Mouse (Mus musculus) large intestine, adult 2 months (tissue): ENCODE data around the gene Acvr1b. TPM values are rescaled to one million over a fixed set of nuclear protein-coding genes. Genes with fewer than 3 reads are reported as not detected.

Experiments
- DNase-seq: peaks from one replicate; pipeline ENCODE4 v3.0.0-alpha.2; 2012; ENCODE audit warnings: low read depth, low spot score
- WGBS: fragments of 180-500 bp; shearing (Covaris S2); methylation state at CpG from one replicate; pipeline ENCODE4 v1.1.7; 2018; 5-methylcytosine and 5-hydroxymethylcytosine counted together
- polyA plus RNA-seq: library from polyadenylated mRNA; depleted of rRNA; stranded (reverse); fragments of >200 nt; gene quantifications from 2 replicates; pipeline ENCODE4 v1.2.3, GENCODE M21; 2012

The Acvr1b gene
- polyA plus RNA-seq, 1 experiment = 31.7 TPM

DNA sequence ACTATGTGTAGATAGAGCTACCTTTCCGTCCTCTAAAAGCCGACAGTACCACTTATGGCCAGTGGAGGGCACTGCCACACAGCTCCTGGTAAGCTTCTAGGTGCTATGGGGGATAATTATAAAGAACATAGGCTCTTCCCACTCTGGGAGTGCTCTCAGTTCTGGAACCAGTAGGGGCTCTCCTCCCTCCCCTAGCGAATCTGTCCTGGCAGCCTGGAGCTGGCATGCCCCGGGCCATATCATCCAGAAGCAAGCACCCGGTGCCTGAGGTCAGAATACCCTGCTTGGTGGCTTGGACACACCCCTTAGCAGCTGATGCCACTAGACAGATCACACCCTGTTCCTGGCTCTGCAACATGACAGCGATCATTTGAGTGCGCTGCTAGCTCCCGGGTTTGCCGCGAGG is 66.9 kb downstream of the Acvr1b start:
- under 1% methylated on average over 10 of the region's 10 CpGs for WGBS
- DNase-seq = no peak

DNA sequence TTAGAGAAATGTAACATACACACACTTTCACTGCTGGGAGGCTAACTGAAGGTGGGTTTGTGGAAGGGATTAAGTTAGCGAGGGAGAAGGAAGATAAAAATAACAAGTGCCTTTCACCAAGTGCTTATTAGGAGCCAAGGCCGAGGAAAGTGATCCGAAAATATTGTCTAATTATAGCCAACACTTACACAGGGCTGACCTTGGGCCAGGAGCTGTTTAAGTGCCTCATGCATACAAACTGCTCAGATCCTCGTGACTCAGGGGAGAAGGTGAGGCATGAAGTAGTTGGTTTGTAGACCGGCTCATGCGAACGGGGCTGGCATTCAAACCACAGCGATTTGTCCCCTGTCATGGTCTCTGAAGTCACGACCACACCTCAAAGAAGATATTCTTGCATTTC is 67.4 kb downstream of the Acvr1b start:
- 36% methylated on average over 9 of the region's 9 CpGs for WGBS

DNA sequence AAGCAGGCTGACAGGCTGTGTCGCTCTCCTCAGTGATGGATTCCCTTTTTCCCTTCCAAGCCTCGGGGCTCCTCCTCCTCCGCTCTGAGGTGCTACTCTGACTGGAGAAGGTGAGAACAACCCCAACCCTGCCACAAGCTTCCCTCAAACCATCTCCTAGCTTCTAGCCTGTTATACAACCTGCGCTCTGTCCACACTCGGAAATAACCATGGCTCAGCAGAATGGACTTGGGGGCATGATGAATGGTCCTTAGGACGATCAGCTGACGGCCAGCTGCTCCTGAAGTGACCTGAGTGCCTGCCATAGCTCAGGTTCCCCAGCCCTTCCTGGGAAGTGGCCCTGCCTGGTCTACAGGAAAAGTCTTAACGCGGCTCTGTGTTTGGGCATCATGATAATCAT is 68.0 kb downstream of the Acvr1b start:
- DNase-seq = no peak
- 86% methylated on average over 9 of the region's 9 CpGs for WGBS

More for the DNA sequence above, 67.4 kb downstream of the Acvr1b start:
- no peak for DNase-seq

DNA sequence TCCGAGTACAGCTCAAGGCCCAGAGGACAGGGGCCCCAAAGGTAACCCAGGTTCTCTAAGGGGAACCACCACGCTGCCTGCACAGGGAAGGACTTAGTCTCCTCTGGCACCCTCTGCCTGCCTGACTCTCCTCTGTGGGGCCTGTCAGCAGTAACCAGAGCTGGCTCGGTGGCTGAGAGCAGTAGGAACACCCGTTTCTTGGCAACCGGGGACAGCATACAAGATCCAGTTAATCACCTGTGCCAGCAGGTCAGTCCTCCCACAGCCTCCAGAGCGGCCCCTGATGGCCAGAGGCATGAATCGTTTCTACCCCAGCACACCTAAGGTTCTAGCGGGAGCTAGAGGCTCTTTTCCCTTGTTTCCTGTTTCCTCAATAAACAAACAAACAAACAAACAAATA is 68.8 kb downstream of the Acvr1b start:
- no peak for DNase-seq
- WGBS = 20% methylated on average over 8 of the region's 8 CpGs

DNA sequence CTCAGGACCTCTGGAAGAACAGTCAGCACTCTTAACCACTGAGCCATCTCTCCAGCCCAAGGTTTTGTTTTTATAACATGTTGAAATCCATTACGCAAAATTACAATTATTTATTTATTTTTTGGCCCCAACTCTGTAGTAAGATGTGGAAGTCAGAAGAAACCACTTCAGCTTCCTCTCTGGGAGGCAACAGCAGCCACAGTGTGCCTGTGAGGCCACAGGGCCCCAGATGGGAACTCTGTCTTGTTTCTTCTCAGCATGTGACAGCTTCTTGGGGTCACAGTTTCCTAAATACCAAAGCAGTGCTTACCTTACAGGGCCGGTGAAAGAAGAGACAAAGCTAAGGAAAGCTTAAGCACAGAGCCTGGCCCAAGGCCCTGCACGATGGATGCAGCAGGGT is 70.1 kb downstream of the Acvr1b start:
- DNase-seq = no peak
- WGBS = 80% methylated on average over 3 of the region's 3 CpGs

DNA sequence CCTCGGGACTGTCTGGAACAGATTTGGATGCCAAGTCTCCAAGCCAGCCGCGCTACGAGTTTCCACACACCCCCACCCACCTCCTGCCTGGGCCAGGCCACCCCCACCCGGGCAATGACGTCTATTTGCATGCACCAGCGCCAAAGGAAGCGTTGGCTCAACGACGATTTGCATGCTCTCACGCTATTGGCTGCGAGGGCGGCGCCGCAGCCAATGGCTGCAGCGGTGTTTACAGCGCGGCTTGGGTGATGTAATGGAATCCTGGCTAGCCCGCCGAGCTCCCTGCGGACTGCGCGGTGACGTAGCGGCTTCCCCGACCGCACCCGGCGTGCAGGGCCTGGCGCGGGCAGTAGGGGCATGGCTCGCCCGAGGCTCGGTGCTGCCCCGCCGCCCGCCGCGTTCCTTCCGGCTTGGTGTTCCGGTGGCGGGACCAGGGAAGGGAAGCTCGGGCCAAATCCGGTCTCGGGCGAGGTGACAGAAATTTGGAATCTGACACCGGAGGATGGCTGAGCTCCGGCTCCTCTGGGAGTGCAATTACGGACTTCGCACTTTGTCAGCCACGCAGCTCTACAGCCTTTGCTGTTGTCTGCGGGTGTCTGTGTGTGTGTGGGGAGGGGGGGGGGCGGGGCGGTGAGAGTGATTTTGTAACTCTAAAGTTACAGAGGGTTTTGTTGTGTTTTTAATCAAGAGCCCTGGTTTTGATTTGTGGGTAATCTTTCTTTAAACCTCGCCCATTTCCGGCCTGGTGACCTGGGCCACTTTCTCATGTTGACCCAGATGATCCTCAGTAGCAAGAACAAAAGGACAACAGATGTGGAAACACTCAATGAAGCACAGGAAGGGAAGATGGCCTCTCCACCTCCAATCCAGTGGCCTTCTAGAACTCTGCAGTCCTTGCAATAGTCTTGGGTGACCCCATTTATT is 72.6 kb downstream of the Acvr1b start:
- WGBS = 1% methylated on average over 56 of the region's 56 CpGs
- peak; percentile 93 for DNase-seq

DNA sequence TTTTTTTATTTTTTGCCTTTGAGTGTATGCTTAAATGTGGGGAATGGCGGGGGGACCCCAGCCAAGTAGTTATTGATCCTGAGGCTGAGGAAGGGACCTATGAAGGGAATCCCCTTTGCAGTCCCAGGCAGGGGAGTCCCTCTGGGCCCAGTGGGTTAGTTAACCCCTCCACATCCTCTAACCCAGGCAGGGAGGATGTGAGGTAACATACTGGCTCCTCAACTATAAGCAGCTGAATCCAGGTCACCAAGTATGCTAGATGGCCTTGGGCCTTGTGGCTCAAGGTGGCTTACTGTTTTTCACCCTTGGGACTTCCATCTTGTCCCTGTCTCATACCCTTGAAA is 73.3 kb downstream of the Acvr1b start:
- DNase-seq = no peak
- 82% methylated on average over 1 of the region's 1 CpGs for WGBS

DNA sequence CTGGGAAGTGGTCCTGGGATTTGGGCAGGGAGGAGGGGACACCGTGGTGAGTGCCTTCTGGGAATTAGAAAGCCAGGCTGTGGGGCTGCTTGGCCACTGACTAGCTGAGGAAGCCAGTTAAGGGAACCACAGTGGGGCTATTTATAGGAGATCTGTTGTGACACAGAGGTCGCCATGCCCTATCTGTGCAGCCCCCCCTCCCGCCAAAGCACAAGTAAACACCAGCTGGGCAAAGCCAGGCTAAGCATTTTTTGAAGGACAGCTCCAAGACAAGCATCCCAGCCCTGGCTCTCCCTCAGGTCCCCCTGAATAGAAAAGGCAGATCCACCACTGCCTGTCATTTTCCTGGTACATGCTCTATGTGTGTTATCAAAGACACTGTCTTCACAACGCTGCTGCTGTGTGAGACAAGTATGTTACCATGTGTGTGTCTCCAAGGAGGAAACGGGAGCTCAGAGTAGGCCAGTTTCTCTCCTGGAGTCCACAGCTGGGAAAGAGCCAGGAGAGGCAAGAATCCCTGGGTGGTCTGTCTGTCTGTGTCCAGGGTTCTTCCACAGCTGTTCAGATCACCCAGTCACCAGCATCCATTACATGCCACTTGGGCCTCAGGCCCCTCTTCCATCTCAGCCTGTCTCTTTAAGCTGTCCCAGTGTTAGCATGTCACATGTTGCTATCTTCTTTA is 74.3 kb downstream of the Acvr1b start:
- no peak for DNase-seq
- 68% methylated on average over 5 of the region's 5 CpGs for WGBS

DNA sequence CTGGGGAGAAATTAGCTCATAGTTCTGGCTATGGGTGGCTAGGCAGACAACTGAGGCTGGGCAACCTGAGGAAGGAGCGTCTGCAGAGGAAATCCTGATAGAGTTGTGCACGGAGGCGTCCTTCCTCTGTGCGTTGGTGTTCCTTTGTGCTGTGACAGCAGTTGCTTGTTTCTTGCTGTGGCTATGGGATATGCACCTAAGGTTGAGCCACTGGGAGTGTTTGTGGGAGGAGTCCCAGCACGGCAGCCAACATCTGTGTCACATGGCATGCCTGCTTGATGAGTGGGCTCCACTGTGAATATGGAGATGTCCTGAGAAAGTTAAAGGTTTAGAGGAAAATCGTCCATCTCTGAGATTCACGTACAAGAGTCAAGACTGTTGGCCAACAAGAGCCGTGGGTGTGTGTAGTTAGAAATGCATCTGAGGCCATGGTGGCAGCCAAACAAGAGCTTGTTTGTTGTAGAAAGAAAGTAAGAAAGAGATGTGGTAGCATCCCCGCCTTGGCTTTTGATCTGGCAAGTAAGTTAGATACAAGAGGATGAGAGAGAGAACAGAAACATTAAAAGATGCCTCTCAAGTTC is 76.4 kb downstream of the Acvr1b start:
- DNase-seq = no peak
- WGBS = 71% methylated on average over 9 of the region's 9 CpGs

DNA sequence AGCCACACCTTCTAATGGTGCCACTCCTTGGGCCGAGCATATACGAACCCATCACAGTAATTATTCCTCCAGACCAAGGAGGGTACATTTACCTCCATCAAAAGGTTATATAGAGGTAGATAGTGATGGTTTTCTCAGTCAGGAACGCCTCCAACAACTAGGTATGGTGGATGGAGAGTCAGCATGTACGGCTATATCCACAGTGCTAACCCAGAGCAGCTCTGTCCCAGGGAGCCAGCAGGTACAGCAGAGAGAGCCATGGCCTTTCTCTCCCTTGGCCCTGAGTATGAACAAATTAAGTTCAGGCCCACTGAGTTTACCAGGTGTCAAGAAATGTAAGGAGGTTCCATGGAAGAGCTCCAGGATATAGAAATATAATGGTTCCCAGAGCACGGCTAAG is 78.1 kb downstream of the Acvr1b start:
- WGBS = 88% methylated on average over 5 of the region's 5 CpGs
- no peak for DNase-seq

DNA sequence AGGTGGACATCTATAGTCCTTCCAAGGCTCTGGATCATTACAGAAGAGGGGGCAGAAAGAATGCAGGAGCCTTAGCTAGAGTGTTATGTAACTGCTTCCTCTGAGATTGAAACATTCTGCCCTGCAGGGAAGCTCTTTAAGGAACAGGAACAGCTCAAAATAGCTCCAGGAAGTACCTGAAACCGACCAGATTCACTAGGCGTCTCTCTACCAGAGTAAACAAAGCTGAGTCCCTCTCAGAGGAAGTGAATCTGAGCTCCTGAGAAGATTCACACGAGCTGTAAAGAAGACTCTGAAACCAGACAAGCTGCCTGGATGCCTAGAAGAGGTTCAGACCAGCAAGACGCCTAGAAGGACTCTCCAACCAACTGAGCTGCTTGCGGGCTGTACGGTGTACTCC is 78.7 kb downstream of the Acvr1b start:
- 68% methylated on average over 6 of the region's 6 CpGs for WGBS
- DNase-seq = no peak

DNA sequence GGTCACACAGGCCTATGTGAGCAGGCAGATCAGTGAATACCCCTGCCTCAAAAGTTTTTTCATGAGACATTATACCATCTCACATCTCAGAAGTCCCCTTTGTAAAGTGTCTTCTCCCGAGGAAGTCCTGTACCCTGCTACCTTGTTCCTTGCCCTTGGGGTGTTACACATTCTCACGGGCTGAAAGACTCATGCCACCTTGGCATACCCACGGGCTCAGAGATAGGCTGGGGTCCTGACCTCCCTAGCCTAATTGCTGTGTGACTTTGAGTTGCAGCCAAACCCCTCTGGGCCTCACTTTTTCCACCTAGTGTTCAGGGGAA is 79.7 kb downstream of the Acvr1b start:
- WGBS = 40% methylated on average over 3 of the region's 3 CpGs

DNA sequence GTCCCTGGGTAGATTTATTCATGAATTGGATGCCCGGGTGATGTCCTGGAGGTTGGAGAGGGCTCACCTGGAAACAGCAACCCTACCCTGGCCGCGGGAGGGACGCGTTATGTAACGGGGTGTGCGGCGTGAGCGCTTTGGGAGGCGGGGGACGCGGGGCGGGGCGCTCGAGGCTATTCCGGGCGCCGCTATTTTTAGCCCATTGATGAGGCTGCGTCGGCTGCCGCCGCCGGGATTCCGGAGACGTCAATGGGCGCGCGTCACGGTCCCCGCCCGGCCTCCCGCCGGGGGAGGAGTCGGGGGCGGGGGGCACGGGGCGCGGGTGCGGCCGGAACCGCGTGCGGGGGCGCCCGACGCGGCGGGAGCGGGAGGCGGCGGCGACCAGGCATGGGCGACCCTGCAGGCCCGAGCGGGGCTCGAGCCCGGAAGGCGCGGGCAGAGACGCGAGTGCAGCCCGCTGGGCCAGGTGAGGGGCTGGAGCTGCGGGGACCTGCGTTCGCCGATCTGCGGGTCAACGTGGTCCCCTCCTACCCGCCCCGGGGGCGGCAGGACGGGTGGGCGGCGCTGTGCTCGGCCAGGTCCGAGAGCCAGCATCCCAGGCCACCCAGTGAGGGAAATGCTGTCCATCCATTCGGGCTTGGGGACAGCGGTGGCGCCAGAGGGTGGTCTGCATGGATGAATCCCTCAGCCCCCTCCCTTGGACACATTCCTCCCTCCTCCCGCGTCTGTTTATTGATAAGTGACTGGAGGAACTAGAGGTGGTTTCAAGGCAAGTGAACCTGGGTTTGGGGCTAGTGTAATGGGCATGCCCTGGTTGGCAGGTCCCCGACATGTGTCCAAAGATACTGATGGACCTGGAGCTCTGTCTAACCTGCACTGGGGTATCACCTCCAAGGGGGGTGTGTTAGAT is 80.3 kb downstream of the Acvr1b start, which contains the start of gene Nr4a1:
Nr4a1 (plus strand) TSS at position 384 of the 910 bp plus-strand sequence.
- 4% methylated on average over 75 of the region's 82 CpGs for WGBS
- no peak for DNase-seq

More for the DNA sequence above, 79.7 kb downstream of the Acvr1b start:
- no peak for DNase-seq

DNA sequence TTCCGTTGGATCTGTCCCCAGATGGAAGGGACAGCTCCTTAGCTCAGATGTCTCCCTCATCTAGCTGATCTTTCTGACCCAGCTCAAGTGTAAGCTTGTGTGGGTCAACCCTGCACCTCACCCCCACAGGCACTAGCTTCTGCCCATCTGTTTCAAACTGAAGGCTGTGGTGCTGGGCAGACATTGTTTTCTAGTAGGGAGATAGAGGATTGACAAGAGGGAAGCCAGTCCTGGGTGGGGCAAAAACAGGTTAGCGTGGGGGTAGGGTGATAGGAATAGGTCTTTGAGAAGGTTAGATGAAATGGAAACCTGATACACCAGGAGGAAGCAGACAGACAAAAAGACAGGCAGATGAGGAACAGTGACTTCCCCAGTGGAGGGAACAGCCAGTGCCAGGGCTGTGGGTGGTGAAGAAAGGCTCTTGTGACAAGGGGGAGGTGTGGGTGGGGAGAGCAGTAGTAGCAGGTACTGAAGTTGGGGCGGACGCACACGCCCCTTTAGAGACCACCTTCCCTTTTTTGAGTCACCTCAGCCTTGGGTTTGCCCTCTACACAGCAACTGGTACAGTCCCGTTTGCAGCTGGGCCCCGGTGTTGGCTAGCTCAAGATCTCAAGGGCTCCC is 82.1 kb downstream of the Acvr1b start:
- DNase-seq = no peak
- WGBS = 79% methylated on average over 7 of the region's 7 CpGs

DNA sequence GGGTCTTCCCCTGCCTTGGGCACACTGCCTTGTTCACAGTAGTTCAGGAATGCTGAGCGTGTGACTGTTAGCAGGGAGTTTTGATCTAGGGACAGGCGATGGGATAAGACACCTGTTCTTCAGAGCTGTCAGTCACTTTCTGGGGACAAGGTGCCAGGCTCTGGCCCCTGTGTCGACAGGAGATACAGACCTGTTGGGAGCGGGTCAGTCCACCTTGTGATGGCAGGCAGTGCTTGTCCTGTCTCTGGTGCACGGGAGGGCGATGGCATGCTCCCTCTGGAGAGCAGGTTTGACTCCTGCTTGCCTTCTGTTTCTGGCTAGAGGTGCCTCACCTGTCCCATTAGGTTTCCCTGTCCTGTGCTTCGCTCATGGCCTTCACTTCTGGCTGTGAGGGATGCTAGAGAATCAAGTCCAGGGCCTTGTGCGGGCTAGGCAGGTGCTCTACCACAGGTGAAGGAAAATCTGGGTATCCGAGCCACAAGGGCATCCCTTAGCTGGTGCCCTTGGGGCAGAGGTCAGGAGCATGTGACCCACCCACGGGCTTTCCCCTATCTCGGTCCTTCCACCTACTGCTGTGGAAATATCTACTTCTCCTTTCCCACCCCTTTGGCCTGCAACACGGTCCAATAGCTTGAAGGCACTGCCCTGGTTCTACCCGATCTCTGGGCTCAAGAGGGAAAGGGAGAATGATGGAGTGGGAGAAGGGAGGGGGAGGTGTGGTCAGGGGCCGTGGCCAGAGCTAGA is 82.8 kb downstream of the Acvr1b start:
- DNase-seq = no peak
- 74% methylated on average over 14 of the region's 14 CpGs for whole genome bisulfite sequencing

DNA sequence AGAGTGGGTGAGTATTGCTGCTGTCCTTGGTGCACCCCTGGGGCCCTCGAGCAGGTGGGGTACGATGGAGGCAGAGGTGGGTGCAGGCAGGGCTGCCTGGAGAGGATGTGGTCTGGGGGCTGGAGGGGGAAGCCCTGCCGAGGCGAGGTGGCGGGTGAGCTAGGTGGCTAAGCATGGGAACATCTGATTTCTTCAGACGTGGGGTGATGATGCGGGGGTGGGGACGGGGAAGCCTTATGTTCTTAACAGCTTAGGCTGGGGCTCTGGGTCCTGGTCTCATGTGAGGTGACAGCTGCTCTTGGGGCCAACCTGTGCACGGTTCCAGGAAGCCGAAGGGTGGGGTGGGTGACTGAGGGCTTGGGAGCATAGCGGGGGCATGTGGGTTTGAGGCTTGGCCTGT is 84.6 kb downstream of the Acvr1b start:
- DNase-seq = no peak
- 87% methylated on average over 11 of the region's 11 CpGs for WGBS

DNA sequence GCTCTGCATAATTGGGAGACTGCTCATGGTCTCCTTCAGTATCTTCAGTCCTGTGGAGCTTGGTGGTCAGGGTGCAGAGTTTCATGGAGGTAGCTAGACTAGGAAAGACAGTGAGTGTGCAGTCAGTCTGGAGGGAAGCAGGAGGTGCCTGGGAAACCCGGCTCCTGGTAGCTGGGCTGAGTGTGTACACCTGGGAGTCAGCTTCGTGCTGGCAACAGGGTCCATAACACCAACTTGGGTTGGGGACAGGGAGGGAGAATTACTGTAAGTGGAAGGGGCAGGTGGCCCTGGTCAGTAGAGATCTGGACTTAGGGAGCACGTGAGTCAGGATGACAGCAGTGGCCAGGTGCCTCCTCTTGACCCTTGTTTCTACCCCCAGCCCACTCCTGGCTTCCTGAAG is 86.1 kb downstream of the Acvr1b start:
- no peak for DNase-seq
- 82% methylated on average over 3 of the region's 3 CpGs for WGBS

DNA sequence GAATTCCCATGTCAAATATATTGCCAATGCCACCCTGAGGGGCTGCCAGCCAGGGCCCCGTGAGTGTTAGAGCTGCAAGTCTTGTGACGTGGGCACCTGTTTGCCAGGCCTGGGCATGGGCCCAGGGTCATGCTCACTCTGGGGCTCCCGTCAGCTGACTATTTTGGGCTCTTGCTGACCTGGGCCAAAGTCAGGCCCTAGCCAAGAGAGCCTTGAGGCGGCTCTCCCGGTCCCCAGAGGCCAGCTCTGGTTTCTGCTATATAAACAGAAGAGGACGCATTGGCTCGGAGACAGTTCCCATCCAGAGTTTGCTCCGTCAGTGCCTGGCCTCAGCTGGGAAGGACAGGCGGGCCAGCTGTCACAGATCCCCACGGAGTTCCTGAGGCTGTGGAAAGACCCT is 86.5 kb downstream of the Acvr1b start:
- 70% methylated on average over 10 of the region's 10 CpGs for WGBS
- DNase-seq = no peak
